Mouse (Mus musculus): Measurements from ENCODE around the gene Capza3. TPM values are rescaled to one million over a fixed set of nuclear protein-coding genes. Genes with fewer than 3 reads are reported as not detected.

Gene Capza3
- not detected in 2 replicates for polyA plus RNA-seq (2012; rRNA removed)

DNA sequence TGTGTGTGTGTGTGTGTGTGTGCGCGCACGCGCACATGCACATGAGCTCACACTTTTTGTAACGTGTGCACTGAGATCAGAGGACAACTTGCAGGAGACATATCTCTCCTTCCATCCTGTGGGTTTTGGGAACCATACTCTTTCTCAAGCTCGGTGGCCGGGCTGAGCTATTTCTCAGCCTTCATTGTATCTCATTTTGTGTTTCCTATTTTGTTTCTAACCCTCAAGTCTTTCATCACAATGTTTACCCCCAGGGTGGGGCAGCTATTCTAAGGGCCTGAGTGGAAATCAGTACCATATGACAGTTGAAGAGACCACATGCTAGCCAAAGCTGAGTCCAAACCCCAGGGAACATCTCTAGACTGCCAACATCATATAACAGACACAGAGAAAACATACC, at the start of gene Capza3:
TSS of gene Capza3 (plus strand) at position 301 of the 400 bp plus-strand sequence.

GRCm38 (mm10) chr6:140041357-140041756, 305 bp downstream of the Capza3 start, which contains the start of gene Plcz1:
Gene Plcz1, minus strand, starts transcription at chr6:140041457.

Other genes with a start within 250 kb of the Capza3 start
- gene Plcz1, start 205 bp downstream of the Capza3 start, polyA plus RNA-seq (2012; rRNA removed): 0.02 TPM in 1 of 2 replicates, not detected in the other

All from central nervous system, embryonic 11.5 days (tissue).